Mouse (Mus musculus) gastrocnemius, postnatal 14 days (tissue): ENCODE data around the gene Sp1. TPM values are rescaled to one million over a fixed set of nuclear protein-coding genes. Genes with fewer than 3 reads are reported as not detected.
A peak's percentile ranks its signal among the peaks of the same experiment; 100 is the strongest.

Experiments
- DNase-seq: peaks from one replicate; pipeline ENCODE4 v3.0.0; 2021; ENCODE audit warnings: mixed read lengths
- intact Hi-C: fragments of 180-260 bp; cut with DNase I; formaldehyde crosslinking; loops from one replicate; pipeline ENCODE4 v1.15.1; 2025; ENCODE audit warnings: low total_unique reads
- long read RNA-seq, 2 experiments: library from polyadenylated mRNA; stranded (forward); transcript quantifications; one replicate each; pipeline ENCODE4 v2.0.0; 2021
- total RNA-seq, 2 experiments: library from RNA; stranded (reverse); gene quantifications; 2 replicates each; pipeline ENCODE4 v1.2.3; 2021

Gene Sp1
- 10 to 100 TPM; 27.5 to 31.2 TPM for total RNA-seq
- long read RNA-seq, experiment 1, full-length matches to known transcripts: 1 of 4 reads
- long read RNA-seq, experiment 1, partial matches to known transcripts: 0 of 4 reads
- long read RNA-seq, experiment 1, other reads (novel, unspliced or antisense): 3 of 4 reads
- long read RNA-seq, experiment 2, full-length matches to known transcripts: 3 of 5 reads
- long read RNA-seq, experiment 2, partial matches to known transcripts: 2 of 5 reads
- long read RNA-seq, experiment 2, other reads (novel, unspliced or antisense): 0 of 5 reads

- peak; percentile 98 for DNase-seq
- intact Hi-C loops: no loop called here
Measured at GRCm38 (mm10) chr15:102405489-102406195, at the start of gene Sp1. TSS of gene Sp1 (plus strand) at chr15:102406143.

- intact Hi-C loops: no loop called here
- DNase-seq: no peak
Measured at GRCm38 (mm10) chr15:102356501-102357325, 49.2 kb upstream of the Sp1 start.

GRCm38 (mm10) chr15:102358126-102358525 is 47.8 kb upstream of the Sp1 start:
- intact Hi-C loops: no loop called here
- no peak for DNase-seq

GRCm38 (mm10) chr15:102358834-102359233 is 47.1 kb upstream of the Sp1 start:
- intact Hi-C loops: no loop called here
- no peak for DNase-seq

- intact Hi-C loops: no loop called here
- DNase-seq: no peak
Measured at GRCm38 (mm10) chr15:102362648-102363047, 43.3 kb upstream of the Sp1 start.

GRCm38 (mm10) chr15:102364678-102365077 is 41.3 kb upstream of the Sp1 start:
- DNase-seq: no peak
- intact Hi-C loops: no loop called here

GRCm38 (mm10) chr15:102366238-102366637 is 39.7 kb upstream of the Sp1 start:
- DNase-seq: no peak
- intact Hi-C loops: no loop called here

- intact Hi-C loops: no loop called here
- no peak for DNase-seq
Measured at GRCm38 (mm10) chr15:102366733-102367344, 39.1 kb upstream of the Sp1 start, which contains the start of gene Sp7. TSS of gene Sp7 (minus strand) at chr15:102367182.

GRCm38 (mm10) chr15:102369972-102370371 is 36.0 kb upstream of the Sp1 start:
- no peak for DNase-seq
- intact Hi-C loops: no loop called here

GRCm38 (mm10) chr15:102370727-102371126 is 35.2 kb upstream of the Sp1 start:
- DNase-seq: no peak
- intact Hi-C loops: no loop called here

GRCm38 (mm10) chr15:102376453-102377162 is 29.3 kb upstream of the Sp1 start:
- DNase-seq: peak; percentile 68
- intact Hi-C loops: loop anchor here (5.0 kb wide), 1 partner anchor 34 kb away; no protein-coding TSS in a partner anchor

GRCm38 (mm10) chr15:102377163-102377543 is 28.8 kb upstream of the Sp1 start:
- peak; percentile 89 for DNase-seq
- intact Hi-C loops: loop anchor here (5.0 kb wide), 1 partner anchor 35 kb away; no protein-coding TSS in a partner anchor

- DNase-seq: peak; percentile 81
- intact Hi-C loops: loop anchor here (5.0 kb wide), 1 partner anchor 36 kb away; no protein-coding TSS in a partner anchor
Measured at GRCm38 (mm10) chr15:102377810-102378262, 28.1 kb upstream of the Sp1 start.

GRCm38 (mm10) chr15:102381575-102381974 is 24.4 kb upstream of the Sp1 start:
- peak; percentile 83 for DNase-seq
- intact Hi-C loops: loop anchor here (5.0 kb wide), 2 partner anchors 41 to 61 kb away; no protein-coding TSS in a partner anchor

- DNase-seq: no peak
- intact Hi-C loops: loop anchor here (5.0 kb wide), 2 partner anchors 39 to 59 kb away; no protein-coding TSS in a partner anchor
Measured at GRCm38 (mm10) chr15:102383671-102384070, 22.3 kb upstream of the Sp1 start.

GRCm38 (mm10) chr15:102386640-102387039 is 19.3 kb upstream of the Sp1 start:
- no peak for DNase-seq
- intact Hi-C loops: no loop called here

- no peak for DNase-seq
- intact Hi-C loops: no loop called here
Measured at GRCm38 (mm10) chr15:102388942-102389341, 17.0 kb upstream of the Sp1 start.

- intact Hi-C loops: no loop called here
Measured at GRCm38 (mm10) chr15:102392520-102392919, 13.4 kb upstream of the Sp1 start.

GRCm38 (mm10) chr15:102393584-102394014 is 12.3 kb upstream of the Sp1 start:
- intact Hi-C loops: no loop called here
- DNase-seq: no peak

More at GRCm38 (mm10) chr15:102392520-102392919, 13.4 kb upstream of the Sp1 start:
- no peak for DNase-seq
